In the genomic region with DNA sequence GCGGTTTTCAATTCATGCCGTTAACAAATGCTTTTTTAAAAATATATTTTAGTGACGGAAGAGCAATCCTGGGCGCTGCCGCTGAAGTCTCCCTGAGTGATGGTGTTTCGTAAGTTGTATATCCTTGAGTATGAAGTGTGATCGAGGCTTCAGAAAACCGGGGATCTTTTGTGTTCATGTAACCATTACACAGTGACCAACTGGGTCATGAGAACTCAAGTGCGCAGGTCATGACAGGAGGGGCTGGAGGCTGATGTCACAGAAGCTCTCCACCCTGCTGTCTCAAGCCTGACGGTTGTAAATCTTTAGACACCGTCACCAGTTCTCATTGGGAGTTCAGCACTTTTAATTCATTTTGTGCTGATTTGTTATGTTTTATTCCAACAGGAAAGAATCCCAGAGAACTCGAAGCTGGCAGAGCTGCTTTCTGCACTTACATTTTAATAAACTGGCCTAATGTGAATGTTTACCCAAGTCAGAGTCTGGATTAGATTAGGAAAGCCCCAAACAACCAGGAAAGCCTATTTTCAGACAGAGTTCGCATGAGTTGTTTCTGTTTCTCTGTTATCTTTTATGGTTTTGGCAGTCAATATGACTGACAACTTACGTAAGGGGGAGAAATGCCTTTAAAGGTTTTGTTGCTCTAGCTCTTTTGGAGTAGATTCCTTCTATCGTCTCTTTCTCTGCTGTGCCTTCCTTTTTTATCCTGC, we compare ENCODE assay signal across 30 mouse cellular contexts. TPM values are rescaled to one million over a fixed set of nuclear protein-coding genes. Genes with fewer than 3 reads are reported as not detected.
A peak's percentile ranks its signal among the peaks of the same experiment; 100 is the strongest.
DNase-seq lines count a peak whose midpoint lies in the region; ATAC-seq and TF ChIP-seq lines count a peak whose summit lies in the region.
"Had no signal": no experiment of that assay in that cellular context is flagged by ENCODE, and none has a peak within 500 bp of the region (broad histone marks: within the 10 kb centered on the region; RNA-seq: fewer than 3 reads in every experiment).

No protein-coding gene starts in this region.

- TF ChIP-seq POLR2A in lung, adult 2 months (IDR thresholded peaks at IDR 0.05; ENCODE audit: borderline replicate concordance, extremely low read depth, low read depth, low read length): no peak

- H3K36me3 ChIP-seq in lung, postnatal 0 days (ENCODE audit: insufficient read depth, low read length): peaks cover 16% of the 10 kb centered on the region
- peaks cover 54% of the 10 kb centered on the region for H3K36me3 ChIP-seq in embryonic facial prominence, embryonic 14.5 days (ENCODE audit: control insufficient read depth, insufficient read depth, low read length)
- peaks cover 7% of the 10 kb centered on the region for H3K36me3 ChIP-seq in stomach, embryonic 16.5 days (ENCODE audit: control insufficient read depth, insufficient read depth, low read length)
- H3K36me3 ChIP-seq: midbrain, embryonic 15.5 days had no signal

- TF ChIP-seq EP300 in lung, postnatal 0 days (IDR thresholded peaks at IDR 0.05): no peak

- no peaks in the 10 kb centered on the region for H3K9me3 ChIP-seq in lung, postnatal 0 days (ENCODE audit: low read length)
- no peaks in the 10 kb centered on the region for H3K9me3 ChIP-seq in embryonic facial prominence, embryonic 14.5 days (ENCODE audit: control insufficient read depth, low read length)
- no peaks in the 10 kb centered on the region for H3K9me3 ChIP-seq in stomach, embryonic 16.5 days (replicated peaks; ENCODE audit: control insufficient read depth, low read length)
- H3K9me3 ChIP-seq: forebrain, embryonic 12.5 days; limb, embryonic 13.5 days; liver, embryonic 15.5 days; midbrain, embryonic 15.5 days had no signal

- H3K4me3 ChIP-seq in lung, postnatal 0 days (ENCODE audit: low read depth, low read length): no peak overlapping the region
- no peak overlapping the region for H3K4me3 ChIP-seq in lung, adult 2 months (replicated peaks; ENCODE audit: extremely low read depth, low read depth, low read length)
- no peak overlapping the region for H3K4me3 ChIP-seq in embryonic facial prominence, embryonic 14.5 days (ENCODE audit: low read depth, low read length)
- no peak overlapping the region for H3K4me3 ChIP-seq in stomach, embryonic 16.5 days (replicated peaks; ENCODE audit: low read length)
- H3K4me3 ChIP-seq in layer of hippocampus, adult 2 months: no peak overlapping the region
- H3K4me3 ChIP-seq: forebrain, embryonic 12.5 days; limb, embryonic 13.5 days; liver, embryonic 15.5 days; midbrain, embryonic 15.5 days; myocyte had no signal

- no peak for ATAC-seq in lung, postnatal 0 days
- ATAC-seq in embryonic facial prominence, embryonic 14.5 days (ENCODE audit: low read depth): no peak
- no peak for ATAC-seq in stomach, embryonic 16.5 days (ENCODE audit: insufficient read depth, low FRiP score)
- ATAC-seq: inflammation-experienced regulatory T-cells, adult 6 months; midbrain, embryonic 15.5 days had no signal

- 74% methylated on average over 15 of the region's 15 CpGs for WGBS in lung, postnatal 0 days
- 67% methylated on average over 15 of the region's 15 CpGs for WGBS in lung, adult 2 months
- 75% methylated on average over 15 of the region's 15 CpGs for WGBS in embryonic facial prominence, embryonic 14.5 days
- WGBS in stomach, embryonic 16.5 days: 76% methylated on average over 15 of the region's 15 CpGs

- no peak for TF ChIP-seq CTCF in lung, postnatal 0 days (IDR thresholded peaks at IDR 0.05)
- TF ChIP-seq CTCF in lung, adult 2 months (IDR thresholded peaks at IDR 0.05; ENCODE audit: insufficient read depth, low read length): no peak
- TF ChIP-seq CTCF in layer of hippocampus, adult 2 months (conservative IDR thresholded peaks at IDR 0.05): no peak

- no peak overlapping the region for H3K4me2 ChIP-seq in lung, postnatal 0 days (replicated peaks; ENCODE audit: low read depth, low read length)
- no peak overlapping the region for H3K4me2 ChIP-seq in embryonic facial prominence, embryonic 14.5 days (ENCODE audit: low read depth, low read length)
- no peak overlapping the region for H3K4me2 ChIP-seq in stomach, embryonic 16.5 days (ENCODE audit: low read depth, low read length)
- H3K4me2 ChIP-seq: forebrain, embryonic 12.5 days; limb, embryonic 13.5 days; liver, embryonic 15.5 days; midbrain, embryonic 15.5 days had no signal

- peaks cover 4% of the 10 kb centered on the region; the same call in 1 of the 2 replicates for H3K4me1 ChIP-seq in lung, postnatal 0 days (ENCODE audit: insufficient read depth, low read depth, low read length)
- no peaks in the 10 kb centered on the region for H3K4me1 ChIP-seq in lung, adult 2 months (ENCODE audit: control insufficient read depth, insufficient read depth, low read length)
- H3K4me1 ChIP-seq in embryonic facial prominence, embryonic 14.5 days (ENCODE audit: control insufficient read depth, insufficient read depth, low read length): peaks cover 7% of the 10 kb centered on the region; the same call in 1 of the 2 replicates
- H3K4me1 ChIP-seq in stomach, embryonic 16.5 days (ENCODE audit: control insufficient read depth, insufficient read depth, low read length): no peaks in the 10 kb centered on the region
- H3K4me1 ChIP-seq: forebrain, embryonic 12.5 days; liver, embryonic 15.5 days; midbrain, embryonic 15.5 days had no signal

- H3K27ac ChIP-seq in lung, postnatal 0 days (ENCODE audit: low read length): peak overlapping the region; percentile 38; the same call in 1 of the 2 replicates
- peak overlapping the region; percentile 42 for H3K27ac ChIP-seq in embryonic facial prominence, embryonic 14.5 days (replicated peaks; ENCODE audit: low read depth, low read length)
- H3K27ac ChIP-seq in stomach, embryonic 16.5 days (ENCODE audit: low read length): peak overlapping the region; percentile 53; the same call in 1 of the 2 replicates
- no peak overlapping the region for H3K27ac ChIP-seq in layer of hippocampus, adult 2 months
- H3K27ac ChIP-seq: forebrain, embryonic 12.5 days; liver, embryonic 15.5 days; midbrain, embryonic 15.5 days had no signal

- intact Hi-C loops in heart, postnatal 14 days (cut with DNase I): loop anchor here (5.0 kb wide), 1 partner anchor 106 kb away; no protein-coding TSS in a partner anchor

- no peaks in the 10 kb centered on the region for H3K27me3 ChIP-seq in lung, postnatal 0 days (replicated peaks; ENCODE audit: insufficient read depth, low read length)
- H3K27me3 ChIP-seq in embryonic facial prominence, embryonic 14.5 days (replicated peaks; ENCODE audit: control insufficient read depth, insufficient read depth, low read length): no peaks in the 10 kb centered on the region
- no peaks in the 10 kb centered on the region for H3K27me3 ChIP-seq in stomach, embryonic 16.5 days (ENCODE audit: control insufficient read depth, insufficient read depth, low read length)
- H3K27me3 ChIP-seq: forebrain, embryonic 12.5 days; limb, embryonic 13.5 days; liver, embryonic 15.5 days; midbrain, embryonic 15.5 days had no signal

- peak; percentile 12 for DNase-seq in heart, adult 8-10 months (ENCODE audit: low spot score)
- DNase-seq in heart, postnatal 14 days: no peak
- DNase-seq in lung, postnatal 0 days (ENCODE audit: low spot score): peak; percentile 10
- DNase-seq in lung, adult 2 months: no peak
- DNase-seq in embryonic facial prominence, embryonic 14.5 days (ENCODE audit: low spot score): peak; percentile 57
- no peak for DNase-seq in layer of hippocampus, adult 9-10 months (ENCODE audit: low spot score)
- no peak for DNase-seq in layer of hippocampus, adult 2 months (ENCODE audit: low spot score in 2 of 2)
- DNase-seq: adrenal gland, adult 8-10 months; B cell, adult 2 months; cerebellum, adult 8-10 months; gastrocnemius, postnatal 10 days; kidney, adult 9 months; kidney, postnatal 36 days; lung, postnatal 14 days; right cerebral cortex, postnatal 14 days had no signal

- no peak overlapping the region for H3K9ac ChIP-seq in lung, postnatal 0 days (replicated peaks; ENCODE audit: low read depth)
- no peak overlapping the region for H3K9ac ChIP-seq in embryonic facial prominence, embryonic 14.5 days (ENCODE audit: low read depth, low read length)
- H3K9ac ChIP-seq in stomach, embryonic 16.5 days (ENCODE audit: low read length): no peak overlapping the region
- H3K9ac ChIP-seq: forebrain, embryonic 12.5 days; limb, embryonic 13.5 days; liver, embryonic 15.5 days; midbrain, embryonic 15.5 days had no signal

RNA-seq across cellular contexts. Expression of a gene that starts 21.4 kb away (rescaled TPM):
- 1 to 10 TPM in 2 of 4 experiments, under 1 TPM in 2; 0.92 to 1.5 (median 1.2) TPM for total RNA-seq in heart, adult 8-10 months (2022)
- 1 to 10 TPM in 1 of 2 experiments, under 1 TPM in 1; 0.68 to 1.2 TPM for total RNA-seq in heart, postnatal 14 days (2021)
- 0.61 and 0.71 TPM in 2 replicates for polyA plus RNA-seq in lung, postnatal 0 days (2015; fragmentation: Nextera tagmentation; extraction: Ambion mirVana)
- 0.24 and 0.32 TPM in 2 replicates for polyA plus RNA-seq in lung, adult 2 months (2012; rRNA removed)
- polyA plus RNA-seq in embryonic facial prominence, embryonic 14.5 days (2014; fragmentation: Nextera tagmentation; extraction: Ambion mirVana): 1.00 and 1.4 TPM in 2 replicates
- polyA plus RNA-seq in stomach, embryonic 16.5 days (2015; fragmentation: Nextera tagmentation; extraction: Ambion mirVana): 3.6 and 5.6 TPM in 2 replicates
- 1 to 10 TPM; 1.1 to 2.1 TPM for total RNA-seq in layer of hippocampus, adult 2 months (2021)
- total RNA-seq: common myeloid progenitor, adult 5-6 weeks had no signal

RNA-seq across cellular contexts. Expression of a gene that starts 31.6 kb away (rescaled TPM):
- total RNA-seq in heart, adult 8-10 months (2022): 100 to 1,000 TPM; 166 to 193 (median 175) TPM
- 100 to 1,000 TPM; 173 to 181 TPM for total RNA-seq in heart, postnatal 14 days (2021)
- 64.7 and 69.3 TPM in 2 replicates for polyA plus RNA-seq in lung, postnatal 0 days (2015; fragmentation: Nextera tagmentation; extraction: Ambion mirVana)
- polyA plus RNA-seq in lung, adult 2 months (2012; rRNA removed): 5.2 and 6.2 TPM in 2 replicates
- polyA plus RNA-seq in embryonic facial prominence, embryonic 14.5 days (2014; fragmentation: Nextera tagmentation; extraction: Ambion mirVana): 89.3 and 99.8 TPM in 2 replicates
- 106 and 121 TPM in 2 replicates for polyA plus RNA-seq in stomach, embryonic 16.5 days (2015; fragmentation: Nextera tagmentation; extraction: Ambion mirVana)
- total RNA-seq in layer of hippocampus, adult 2 months (2021): 10 to 100 TPM; 41.7 to 54.8 TPM

RNA-seq across cellular contexts. Expression of a gene that starts 56.7 kb away (rescaled TPM):
- not detected for total RNA-seq in heart, adult 8-10 months (2022)
- total RNA-seq in heart, postnatal 14 days (2021): not detected
- 0.13 and 0.17 TPM in 2 replicates for polyA plus RNA-seq in lung, postnatal 0 days (2015; fragmentation: Nextera tagmentation; extraction: Ambion mirVana)
- polyA plus RNA-seq in lung, adult 2 months (2012; rRNA removed): not detected in 2 replicates
- polyA plus RNA-seq in embryonic facial prominence, embryonic 14.5 days (2014; fragmentation: Nextera tagmentation; extraction: Ambion mirVana): 0.31 and 0.57 TPM in 2 replicates
- 0.14 and 0.21 TPM in 2 replicates for polyA plus RNA-seq in stomach, embryonic 16.5 days (2015; fragmentation: Nextera tagmentation; extraction: Ambion mirVana)
- not detected for total RNA-seq in layer of hippocampus, adult 2 months (2021)
- total RNA-seq: adrenal gland, adult 8-10 months; common myeloid progenitor, adult 5-6 weeks; gastrocnemius, postnatal 10 days; heart, adult 18-20 months; layer of hippocampus, postnatal 10 days; left cerebral cortex, adult 8-10 months; megakaryocyte, adult 5-6 weeks had no signal
- polyA plus RNA-seq: forebrain, embryonic 12.5 days; midbrain, embryonic 15.5 days; spleen, adult 2 months; thymus, postnatal 0 days; urinary bladder, adult 2 months had no signal

Comparison
In these comparisons a context has a peak if more than half of its experiments do, and no peak if none do; other contexts are left out.
1. DNase-seq: peak in heart, adult 8-10 months (single experiment), lung, postnatal 0 days (single experiment) and embryonic facial prominence, embryonic 14.5 days (single experiment); none in heart, postnatal 14 days (0 of 2), lung, adult 2 months (single experiment), layer of hippocampus, adult 9-10 months (single experiment) and layer of hippocampus, adult 2 months (0 of 2).